Comparison of ENCODE assay signal across 9 mouse cellular contexts in the genomic region with DNA sequence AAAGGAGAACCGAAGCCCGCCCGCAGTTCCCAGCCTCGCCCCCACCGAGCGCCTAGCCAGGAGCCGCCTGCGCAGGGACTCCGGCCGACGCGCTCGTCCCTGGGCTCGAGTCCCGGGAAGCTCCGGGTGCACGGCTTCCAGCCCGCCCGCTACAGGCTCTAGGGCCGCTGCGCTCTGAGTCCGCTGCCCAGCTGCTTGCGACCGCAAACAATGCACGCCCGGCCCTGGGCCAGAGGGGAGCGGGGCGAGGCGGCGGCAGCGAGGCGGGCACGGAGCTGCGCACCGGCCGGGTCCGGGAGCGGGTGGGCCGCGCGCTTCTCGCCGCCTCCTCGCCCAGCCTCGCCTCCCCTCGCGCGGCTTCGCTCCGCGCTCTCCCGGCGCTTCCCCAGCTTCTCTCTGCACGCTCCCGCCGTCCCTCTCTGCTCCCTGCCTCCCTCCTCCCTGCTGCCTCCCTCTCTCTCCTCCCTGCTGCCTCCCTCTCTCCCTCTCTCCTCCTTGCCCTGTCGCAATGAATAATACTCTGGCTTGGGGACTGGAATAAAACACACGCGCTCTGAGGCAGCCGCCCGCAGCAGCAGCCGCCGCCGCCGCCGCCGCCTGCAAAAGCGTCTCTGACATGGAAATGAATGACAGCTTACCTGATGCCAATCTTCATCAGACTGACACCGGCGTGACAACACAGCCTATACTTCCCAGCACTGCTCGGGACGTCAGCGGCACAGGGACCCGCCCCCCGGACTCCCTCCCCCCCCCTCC. TPM values are rescaled to one million over a fixed set of nuclear protein-coding genes. Genes with fewer than 3 reads are reported as not detected.
DNase-seq lines count a peak whose midpoint lies in the region; ATAC-seq and TF ChIP-seq lines count a peak whose summit lies in the region.
"Had no signal": no experiment of that assay in that cellular context is flagged by ENCODE, and none has a peak within 500 bp of the region (broad histone marks: within the 10 kb centered on the region; RNA-seq: fewer than 3 reads in every experiment).

No protein-coding gene starts in this region.

- intact Hi-C loops in heart, adult 2 months (cut with DNase I): loop anchor here (2.0 to 5.0 kb wide), 4 partner anchors 22 to 229 kb away; no protein-coding TSS in a partner anchor
- intact Hi-C loops in left cerebral cortex, postnatal 36 days (cut with DNase I): loop anchor here (1.0 kb wide), 2 partner anchors 230 to 251 kb away; no protein-coding TSS in a partner anchor

- no peak for TF ChIP-seq EP300 in heart, adult 2 months (IDR thresholded peaks at IDR 0.05; ENCODE audit: insufficient read depth, low read depth, low read length)

- H3K4me2 ChIP-seq in embryonic facial prominence, embryonic 13.5 days: peak overlapping the region; percentile 90

- WGBS in embryonic facial prominence, embryonic 13.5 days: under 1% methylated on average over 56 of the region's 75 CpGs
- under 1% methylated on average over 59 of the region's 75 CpGs for WGBS in heart, adult 2 months
- under 1% methylated on average over 70 of the region's 75 CpGs for WGBS in midbrain, embryonic 10.5 days
- under 1% methylated on average over 69 of the region's 75 CpGs for WGBS in small intestine, adult 2 months

- peaks cover 41% of the 10 kb centered on the region for H3K27me3 ChIP-seq in embryonic facial prominence, embryonic 13.5 days
- no peaks in the 10 kb centered on the region for H3K27me3 ChIP-seq in heart, adult 2 months (ENCODE audit: control insufficient read depth, insufficient read depth, low read length)
- peaks cover 12% of the 10 kb centered on the region for H3K27me3 ChIP-seq in midbrain, embryonic 10.5 days (ENCODE audit: low read depth, poor library complexity, severe bottlenecking)
- peaks cover 36% of the 10 kb centered on the region for H3K27me3 ChIP-seq in small intestine, adult 2 months (ENCODE audit: control insufficient read depth, insufficient read depth, low read length)

- DNase-seq in urinary bladder, adult 18-20 months (ENCODE audit: low spot score in 2 of 2): peak; percentile 59 to 66
- no peak for DNase-seq in urinary bladder, postnatal 10 days (ENCODE audit: low spot score)
- DNase-seq in heart, adult 2 months: peak; percentile 81 to 83
- DNase-seq in kidney, adult 11 months: peak; percentile 58
- peak; percentile 82 for DNase-seq in left cerebral cortex, postnatal 36 days (ENCODE audit: low spot score in 2 of 2)
- DNase-seq in midbrain, embryonic 10.5 days (ENCODE audit: low spot score): peak; percentile 91

- H3K27ac ChIP-seq in embryonic facial prominence, embryonic 13.5 days: peak overlapping the region; percentile 97
- peak overlapping the region; percentile 88 for H3K27ac ChIP-seq in heart, adult 2 months
- peak overlapping the region; percentile 100 for H3K27ac ChIP-seq in midbrain, embryonic 10.5 days (replicated peaks)
- peak overlapping the region; percentile 23 for H3K27ac ChIP-seq in small intestine, adult 2 months (ENCODE audit: insufficient read depth, low read depth, low read length)

- H3K9ac ChIP-seq in embryonic facial prominence, embryonic 13.5 days: peak overlapping the region; percentile 91
- peak overlapping the region; percentile 87 for H3K9ac ChIP-seq in heart, adult 2 months (ENCODE audit: low read depth, low read length)

- H3K36me3 ChIP-seq in embryonic facial prominence, embryonic 13.5 days: no peaks in the 10 kb centered on the region
- no peaks in the 10 kb centered on the region for H3K36me3 ChIP-seq in heart, adult 2 months (ENCODE audit: control insufficient read depth, insufficient read depth, low read length)
- no peaks in the 10 kb centered on the region for H3K36me3 ChIP-seq in midbrain, embryonic 10.5 days
- H3K36me3 ChIP-seq in small intestine, adult 2 months (ENCODE audit: control insufficient read depth, insufficient read depth, low read length): no peaks in the 10 kb centered on the region
- H3K36me3 ChIP-seq: G1E had no signal

- TF ChIP-seq POLR2A in heart, adult 2 months (IDR thresholded peaks at IDR 0.05; ENCODE audit: insufficient read depth, low read depth, low read length): peak; percentile 69; the same call in 1 of the 2 replicates
- no peak for TF ChIP-seq POLR2A in small intestine, adult 2 months (IDR thresholded peaks at IDR 0.05; ENCODE audit: low read depth, low read length)

- H3K79me2 ChIP-seq in heart, adult 2 months (replicated peaks; ENCODE audit: control insufficient read depth, insufficient read depth, low read length): no peaks in the 10 kb centered on the region

- peak overlapping the region; percentile 77 for H3K4me3 ChIP-seq in embryonic facial prominence, embryonic 13.5 days
- H3K4me3 ChIP-seq in heart, adult 2 months: peak overlapping the region; percentile 57
- H3K4me3 ChIP-seq in midbrain, embryonic 10.5 days: peak overlapping the region; percentile 95
- H3K4me3 ChIP-seq in small intestine, adult 2 months (ENCODE audit: low read depth, low read length): peak overlapping the region; percentile 67

- H3K4me1 ChIP-seq in embryonic facial prominence, embryonic 13.5 days: peaks cover 38% of the 10 kb centered on the region
- H3K4me1 ChIP-seq in heart, adult 2 months (ENCODE audit: control insufficient read depth, insufficient read depth, low read length): peaks cover 1% of the 10 kb centered on the region; the same call in 1 of the 2 replicates
- peaks cover 48% of the 10 kb centered on the region for H3K4me1 ChIP-seq in midbrain, embryonic 10.5 days
- peaks cover 4% of the 10 kb centered on the region; the same call in 1 of the 2 replicates for H3K4me1 ChIP-seq in small intestine, adult 2 months (ENCODE audit: control insufficient read depth, insufficient read depth, insufficient read length, low read length)

- peak; percentile 84 for ATAC-seq in embryonic facial prominence, embryonic 13.5 days (ENCODE audit: insufficient number of reproducible peaks, insufficient read depth, low FRiP score, low TSS enrichment, low read depth)

- TF ChIP-seq CTCF in heart, adult 2 months (IDR thresholded peaks at IDR 0.05): 0 out of 2 replicates have a peak, but pooled peaks have one; percentile 0
- TF ChIP-seq CTCF in small intestine, adult 2 months (IDR thresholded peaks at IDR 0.05; ENCODE audit: extremely low read depth, insufficient read length, insufficient replicate concordance, low read depth, low read length): no peak

- H3K9me3 ChIP-seq in embryonic facial prominence, embryonic 13.5 days: no peaks in the 10 kb centered on the region
- no peaks in the 10 kb centered on the region for H3K9me3 ChIP-seq in midbrain, embryonic 10.5 days (replicated peaks)
- H3K9me3 ChIP-seq: G1E had no signal

RNA-seq across cellular contexts. Expression of a gene that starts 0.4 kb away (rescaled TPM):
- polyA plus RNA-seq in embryonic facial prominence, embryonic 13.5 days (2015; fragmentation: Nextera tagmentation; extraction: Ambion mirVana): 10.9 and 11.3 TPM in 2 replicates
- 1 to 10 TPM; 7.8 to 9.0 TPM for total RNA-seq in heart, adult 2 months (2021)
- polyA plus RNA-seq in heart, adult 2 months (2012; rRNA removed): 9.9 and 13.5 TPM in 2 replicates
- total RNA-seq in left cerebral cortex, postnatal 36 days (2021): 10 to 100 TPM; 68.3 to 92.3 TPM
- polyA plus RNA-seq in midbrain, embryonic 10.5 days (2016; fragmentation: Nextera tagmentation; extraction: Ambion mirVana): 41.5 and 45.0 TPM in 2 replicates
- 2.5 and 2.7 TPM in 2 replicates for polyA plus RNA-seq in small intestine, adult 2 months (2012; rRNA removed)
- polyA plus RNA-seq: G1E had no signal

Comparison
In these comparisons a context has a peak if more than half of its experiments do, and no peak if none do; other contexts are left out.
1. H3K27ac ChIP-seq: peak in every context shown above with its lines; median percentile 100 in midbrain, embryonic 10.5 days; 97 in embryonic facial prominence, embryonic 13.5 days; 88 in heart, adult 2 months; 23 in small intestine, adult 2 months.